Mouse (Mus musculus): ENCODE measurements around the gene Manea.
A peak's percentile ranks its signal among the peaks of the same experiment; 100 is the strongest.
"Not testable (repeated sequence)": the region's sequence is repeated elsewhere in the genome, so short reads cannot be mapped to it uniquely, and the experiment has no call there.

Gene Manea

GRCm38 (mm10) chr4:26346443-26347106 is at the start of gene Manea:
Manea (minus strand) TSS chr4:26346891.
- DNase-seq = peak; percentile 97

GRCm38 (mm10) chr4:26354616-26355015 is 7.9 kb upstream of the Manea start:
- DNase-seq = no peak

- DNase-seq = no peak
Observed at GRCm38 (mm10) chr4:26353643-26354231, 7.0 kb upstream of the Manea start.

- DNase-seq = no peak
Observed at GRCm38 (mm10) chr4:26347239-26347638, 548 bp upstream of the Manea start.

- DNase-seq = peak; percentile 12
Observed at GRCm38 (mm10) chr4:26345741-26346442, 799 bp downstream of the Manea start.

- no peak for DNase-seq
Observed at GRCm38 (mm10) chr4:26345080-26345479, 1.6 kb downstream of the Manea start.

GRCm38 (mm10) chr4:26342346-26342745 is 4.3 kb downstream of the Manea start:
- no peak for DNase-seq

- no peak for DNase-seq
Observed at GRCm38 (mm10) chr4:26338604-26339003, 8.1 kb downstream of the Manea start.

- no peak for DNase-seq
Observed at GRCm38 (mm10) chr4:26336563-26336962, 10.1 kb downstream of the Manea start.

- DNase-seq = not testable (repeated sequence)
Observed at GRCm38 (mm10) chr4:26304731-26305130, 42.0 kb downstream of the Manea start.

- DNase-seq = no peak
Observed at GRCm38 (mm10) chr4:26277112-26277716, 69.5 kb downstream of the Manea start.

- no peak for DNase-seq
Observed at GRCm38 (mm10) chr4:26276264-26276663, 70.4 kb downstream of the Manea start.

- no peak for DNase-seq
Observed at GRCm38 (mm10) chr4:26275769-26276168, 70.9 kb downstream of the Manea start.
